16 mouse cellular contexts compared by ENCODE assay signal in the genomic region with DNA sequence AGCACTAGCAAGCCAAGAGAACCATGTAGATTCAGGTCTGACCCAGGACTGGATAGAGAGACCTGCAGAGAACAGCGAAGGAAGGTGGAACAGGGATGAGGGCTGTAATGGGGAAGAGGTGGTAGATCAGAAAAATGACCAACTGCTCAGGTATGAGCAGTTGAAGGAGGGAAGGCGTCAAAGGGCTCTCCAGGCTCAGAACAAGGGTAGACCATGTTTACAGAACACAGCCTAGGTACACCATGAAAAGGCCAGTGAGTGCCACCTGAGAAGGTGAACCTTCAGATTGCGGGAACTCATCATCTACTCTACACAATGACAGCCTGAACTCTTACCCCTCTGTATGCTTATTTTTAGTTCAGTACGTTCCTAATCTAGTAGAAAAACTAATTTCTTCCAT. TPM values are rescaled to one million over a fixed set of nuclear protein-coding genes. Genes with fewer than 3 reads are reported as not detected.
"Had no signal": no experiment of that assay in that cellular context is flagged by ENCODE, and none has a peak within 500 bp of the region (broad histone marks: within the 10 kb centered on the region; RNA-seq: fewer than 3 reads in every experiment).

No protein-coding gene starts in this region.

- ATAC-seq: intestine, postnatal 0 days; midbrain, embryonic 13.5 days had no signal

- H3K27ac ChIP-seq: left cerebral cortex, adult 2 months; limb, embryonic 10.5 days; liver, embryonic 14.5 days; lung, embryonic 15.5 days; midbrain, embryonic 13.5 days; neural tube, embryonic 15.5 days had no signal

- DNase-seq: kidney, postnatal 25 days; right cerebral cortex, adult 18-20 months; right cerebral cortex, postnatal 25 days; spleen, adult 18-20 months; thymus, adult 2 months; thymus, postnatal 36 days had no signal

- H3K4me2 ChIP-seq: lung, embryonic 15.5 days; midbrain, embryonic 13.5 days; neural tube, embryonic 15.5 days; stomach, embryonic 15.5 days had no signal

- H3K27me3 ChIP-seq: lung, embryonic 15.5 days; midbrain, embryonic 13.5 days; neural tube, embryonic 15.5 days; stomach, embryonic 15.5 days had no signal

- H3K4me3 ChIP-seq: left cerebral cortex, adult 2 months; limb, embryonic 10.5 days; lung, embryonic 15.5 days; midbrain, embryonic 13.5 days; myocyte; neural tube, embryonic 15.5 days; stomach, embryonic 15.5 days had no signal

- H3K36me3 ChIP-seq: limb, embryonic 10.5 days; lung, embryonic 15.5 days; midbrain, embryonic 13.5 days; neural tube, embryonic 15.5 days; stomach, embryonic 15.5 days had no signal

- H3K9ac ChIP-seq: liver, embryonic 14.5 days; lung, embryonic 15.5 days; midbrain, embryonic 13.5 days; neural tube, embryonic 15.5 days; stomach, embryonic 15.5 days had no signal

- H3K9me3 ChIP-seq: limb, embryonic 10.5 days; lung, embryonic 15.5 days; midbrain, embryonic 13.5 days; neural tube, embryonic 15.5 days; stomach, embryonic 15.5 days had no signal

RNA-seq across cellular contexts. Expression of a gene that starts 55.9 kb away (rescaled TPM):
- total RNA-seq: megakaryocyte progenitor cell, adult 5-6 weeks had no signal
- polyA plus RNA-seq: limb, embryonic 10.5 days had no signal
